In the genomic region with DNA sequence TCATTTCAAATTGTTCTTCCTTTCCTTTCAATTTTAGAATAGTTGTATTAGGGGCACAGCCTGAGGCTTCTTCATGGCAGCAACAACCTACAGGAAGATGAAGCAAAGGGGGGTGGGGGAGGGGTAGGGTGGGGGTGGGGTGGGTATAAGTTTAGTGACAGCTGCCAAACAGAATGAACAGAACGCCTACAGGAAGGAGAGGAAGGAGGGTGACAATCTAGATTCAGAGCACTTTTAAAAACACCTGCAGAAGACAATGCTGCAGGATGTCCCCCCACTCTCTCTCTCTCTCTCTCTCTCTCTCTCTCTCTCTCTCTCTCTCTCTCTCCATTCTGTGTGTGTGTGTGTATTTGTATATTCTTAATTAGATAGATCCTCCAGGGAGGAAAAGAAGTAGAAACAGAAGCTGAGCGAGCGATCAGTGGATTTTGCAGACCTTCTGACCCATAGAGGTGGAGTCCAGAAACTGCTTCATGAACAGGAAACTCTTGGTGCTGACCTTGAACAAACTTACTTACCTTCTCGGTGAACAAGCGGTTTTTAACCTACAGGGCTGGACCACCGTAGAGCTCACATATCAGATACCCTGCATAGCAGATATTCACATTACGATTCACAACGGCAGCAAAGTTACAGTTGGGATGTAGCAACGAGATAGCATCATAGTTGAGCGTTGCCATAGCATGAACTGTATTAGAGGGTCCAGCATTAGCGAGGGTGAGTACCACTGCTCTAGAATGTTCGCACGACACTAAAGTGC, we compare ENCODE assay signal across 27 mouse cellular contexts. TPM values are rescaled to one million over a fixed set of nuclear protein-coding genes. Genes with fewer than 3 reads are reported as not detected.
DNase-seq lines count a peak whose midpoint lies in the region; ATAC-seq and TF ChIP-seq lines count a peak whose summit lies in the region.
"Had no signal": no experiment of that assay in that cellular context is flagged by ENCODE, and none has a peak within 500 bp of the region (broad histone marks: within the 10 kb centered on the region; RNA-seq: fewer than 3 reads in every experiment).

No protein-coding gene starts in this region.

- peaks cover 35% of the 10 kb centered on the region for H3K4me1 ChIP-seq in thymus, adult 2 months (replicated peaks; ENCODE audit: control insufficient read depth, insufficient read depth, low read length)
- H3K4me1 ChIP-seq in midbrain, embryonic 16.5 days (ENCODE audit: control insufficient read depth, insufficient read depth, low read length) = peaks cover 13% of the 10 kb centered on the region
- no peaks in the 10 kb centered on the region; the same call in 1 of the 2 replicates for H3K4me1 ChIP-seq in forebrain, embryonic 11.5 days (replicated peaks; ENCODE audit: control insufficient read depth, insufficient read depth, low read length)

- TF ChIP-seq POLR2A in thymus, adult 2 months (IDR thresholded peaks at IDR 0.05; ENCODE audit: control insufficient read depth, extremely low read depth, insufficient read depth, low read length, poor library complexity) = no peak

- WGBS in thymus, adult 2 months = 13% methylated on average over 13 of the region's 13 CpGs
- WGBS in midbrain, embryonic 16.5 days = 83% methylated on average over 13 of the region's 13 CpGs
- WGBS in forebrain, embryonic 11.5 days = 83% methylated on average over 13 of the region's 13 CpGs

- H3K4me2 ChIP-seq in midbrain, embryonic 16.5 days (ENCODE audit: low read length) = no peak overlapping the region
- H3K4me2 ChIP-seq in forebrain, embryonic 11.5 days (ENCODE audit: low read depth, low read length, severe bottlenecking) = no peak overlapping the region
- H3K4me2 ChIP-seq: heart, embryonic 11.5 days; liver, embryonic 13.5 days; lung, embryonic 14.5 days had no signal

- no peaks in the 10 kb centered on the region for H3K9me3 ChIP-seq in midbrain, embryonic 16.5 days (replicated peaks; ENCODE audit: control insufficient read depth, low read length, poor library complexity, severe bottlenecking)
- H3K9me3 ChIP-seq in forebrain, embryonic 11.5 days (ENCODE audit: control insufficient read depth, low read length) = no peaks in the 10 kb centered on the region
- H3K9me3 ChIP-seq: hindbrain, embryonic 10.5 days; liver, embryonic 13.5 days had no signal

- no peak for DNase-seq in thymus, adult 2 months
- DNase-seq in thymus, postnatal 10 days (ENCODE audit: low spot score in 2 of 2) = no peak
- peak; percentile 50 for DNase-seq in CD4-positive, CD25-positive, alpha-beta regulatory T cell, adult 2 months (ENCODE audit: low read depth, low spot score)
- peak; percentile 35 for DNase-seq in thymus, postnatal 4 days
- no peak for DNase-seq in forebrain, embryonic 11.5 days (ENCODE audit: low spot score)
- DNase-seq: adrenal gland, adult 2 months; cerebellum, adult 9-10 months; cerebellum, postnatal 36 days; gastrocnemius, postnatal 25 days; heart, adult 18-20 months; kidney, adult 8-10 months; kidney, postnatal 4 days; left cerebral cortex, postnatal 4 days; liver, embryonic 13.5 days; lung, embryonic 14.5 days; lung, postnatal 14 days; midbrain, embryonic 14.5 days; spleen, adult 18-20 months had no signal

- H3K9ac ChIP-seq in midbrain, embryonic 16.5 days (ENCODE audit: low read depth, low read length) = no peak overlapping the region
- H3K9ac ChIP-seq in forebrain, embryonic 11.5 days (ENCODE audit: low read length) = no peak overlapping the region
- H3K9ac ChIP-seq: liver, embryonic 13.5 days; lung, embryonic 14.5 days had no signal

- H3K27me3 ChIP-seq in thymus, adult 2 months (ENCODE audit: control insufficient read depth, insufficient read depth, low read length) = no peaks in the 10 kb centered on the region
- H3K27me3 ChIP-seq in midbrain, embryonic 16.5 days (ENCODE audit: control insufficient read depth, insufficient read depth, low read depth, low read length) = no peaks in the 10 kb centered on the region
- H3K27me3 ChIP-seq in forebrain, embryonic 11.5 days (ENCODE audit: control insufficient read depth, insufficient read depth, low read length) = no peaks in the 10 kb centered on the region
- H3K27me3 ChIP-seq: liver, embryonic 13.5 days had no signal

- no peak overlapping the region for H3K4me3 ChIP-seq in thymus, adult 2 months (ENCODE audit: control insufficient read depth, insufficient read depth, low read length)
- H3K4me3 ChIP-seq in midbrain, embryonic 16.5 days (ENCODE audit: low read depth, low read length) = no peak overlapping the region
- no peak overlapping the region for H3K4me3 ChIP-seq in forebrain, embryonic 11.5 days (ENCODE audit: low read depth, low read length)
- H3K4me3 ChIP-seq: hindbrain, embryonic 10.5 days; liver, embryonic 13.5 days had no signal

- ATAC-seq in inflammation-experienced regulatory T-cells, adult 6 months = peak; percentile 19
- ATAC-seq in midbrain, embryonic 16.5 days = no peak
- ATAC-seq in forebrain, embryonic 11.5 days (replicated peaks; ENCODE audit: low FRiP score) = no peak
- ATAC-seq: forebrain, embryonic 14.5 days; hindbrain, embryonic 16.5 days; intestine, embryonic 16.5 days had no signal

- H3K27ac ChIP-seq in thymus, adult 2 months (ENCODE audit: control insufficient read depth, insufficient read depth, low read length) = peak overlapping the region; percentile 87
- no peak overlapping the region for H3K27ac ChIP-seq in midbrain, embryonic 16.5 days (ENCODE audit: low read length)
- H3K27ac ChIP-seq in forebrain, embryonic 11.5 days (ENCODE audit: low read depth, low read length) = no peak overlapping the region
- H3K27ac ChIP-seq: hindbrain, embryonic 10.5 days; kidney, postnatal 0 days; liver, embryonic 13.5 days had no signal

- no peak for TF ChIP-seq CTCF in thymus, adult 2 months (IDR thresholded peaks at IDR 0.05; ENCODE audit: borderline replicate concordance, control insufficient read depth, extremely low read depth, insufficient read depth, low read length, poor library complexity)

- no peaks in the 10 kb centered on the region for H3K36me3 ChIP-seq in thymus, adult 2 months (ENCODE audit: control insufficient read depth, insufficient read depth, low read length)
- no peaks in the 10 kb centered on the region for H3K36me3 ChIP-seq in midbrain, embryonic 16.5 days (ENCODE audit: control insufficient read depth, insufficient read depth, low read length)
- no peaks in the 10 kb centered on the region for H3K36me3 ChIP-seq in forebrain, embryonic 11.5 days (ENCODE audit: control insufficient read depth, insufficient read depth, low read length)
- H3K36me3 ChIP-seq: hindbrain, embryonic 10.5 days; liver, embryonic 13.5 days had no signal

RNA-seq across cellular contexts. Expression of a gene that starts 2.6 kb away (rescaled TPM):
- polyA plus RNA-seq in thymus, adult 2 months (2012; rRNA removed) = 12.1 and 14.3 TPM in 2 replicates
- polyA plus RNA-seq in inflammation-experienced regulatory T-cells, adult 6 months (2017; shearing (Covaris generic)) = 100 to 1,000 TPM; 124 to 144 (median 139) TPM
- 0.60 and 1.5 TPM in 2 replicates for polyA plus RNA-seq in midbrain, embryonic 16.5 days (2015; fragmentation: Nextera tagmentation; extraction: Ambion mirVana)
- 0.60 and 0.80 TPM in 2 replicates for polyA plus RNA-seq in forebrain, embryonic 11.5 days (2014; fragmentation: Nextera tagmentation; extraction: Ambion mirVana)
- polyA plus RNA-seq: testis, adult 2 months had no signal

RNA-seq across cellular contexts. Expression of a gene that starts 32.4 kb away (rescaled TPM):
- 113 and 117 TPM in 2 replicates for polyA plus RNA-seq in thymus, adult 2 months (2012; rRNA removed)
- under 1 TPM in 2 of 3 experiments, not detected in 1; 0.16 to 0.64 TPM for polyA plus RNA-seq in inflammation-experienced regulatory T-cells, adult 6 months (2017; shearing (Covaris generic))
- 11.9 and 12.5 TPM in 2 replicates for polyA plus RNA-seq in midbrain, embryonic 16.5 days (2015; fragmentation: Nextera tagmentation; extraction: Ambion mirVana)
- 21.1 and 22.7 TPM in 2 replicates for polyA plus RNA-seq in forebrain, embryonic 11.5 days (2014; fragmentation: Nextera tagmentation; extraction: Ambion mirVana)

Comparison
In these comparisons a context has a peak if more than half of its experiments do, and no peak if none do; other contexts are left out.
1. DNase-seq: peak in CD4-positive, CD25-positive, alpha-beta regulatory T cell, adult 2 months (single experiment) and thymus, postnatal 4 days (single experiment); none in thymus, adult 2 months (single experiment), thymus, postnatal 10 days (0 of 2) and forebrain, embryonic 11.5 days (single experiment).